Mouse (Mus musculus) heart, embryonic 15.5 days (tissue): ENCODE measurements around the gene Csmd2. TPM values are rescaled to one million over a fixed set of nuclear protein-coding genes. Genes with fewer than 3 reads are reported as not detected.
A peak's percentile ranks its signal among the peaks of the same experiment; 100 is the strongest.

Source experiments
- ATAC-seq: fragments of 200-750 bp; cut with Nextera tagmentation; replicated peaks from 2 replicates; pipeline ENCODE4 v1.8.0; 2017; ENCODE audit warnings: low read depth, moderate TSS enrichment; ENCODE audit not compliant: insufficient number of reproducible peaks, insufficient read depth, low FRiP score
- H3K27ac ChIP-seq: fragments of 300-500 bp; sonication (generic); 2 replicates; pipeline ENCODE4 v1.5.1; 2015; ENCODE audit warnings: mild to moderate bottlenecking, inconsistent platforms
- H3K27me3 ChIP-seq: fragments of 300-500 bp; sonication (generic); 2 replicates; pipeline ENCODE4 v1.6.1; 2015; ENCODE audit warnings: inconsistent platforms
- H3K36me3 ChIP-seq: fragments of 300-500 bp; sonication (generic); 2 replicates; pipeline ENCODE4 v1.6.1; 2015; ENCODE audit warnings: mild to moderate bottlenecking, inconsistent platforms
- H3K4me1 ChIP-seq: fragments of 300-500 bp; sonication (generic); replicated peaks from 2 replicates; pipeline ENCODE4 v1.6.1; 2015; ENCODE audit warnings: inconsistent platforms
- H3K4me2 ChIP-seq: fragments of 300-500 bp; sonication (generic); 2 replicates; pipeline ENCODE4 v1.6.1; 2015; ENCODE audit warnings: inconsistent platforms, mild to moderate bottlenecking, moderate library complexity
- H3K4me3 ChIP-seq: fragments of 300-500 bp; sonication (generic); 2 replicates; pipeline ENCODE4 v1.5.1; 2015; ENCODE audit warnings: mild to moderate bottlenecking, inconsistent platforms
- H3K9ac ChIP-seq: fragments of 300-500 bp; sonication (generic); 2 replicates; pipeline ENCODE4 v1.6.1; 2015; ENCODE audit warnings: mild to moderate bottlenecking, inconsistent platforms
- H3K9me3 ChIP-seq: fragments of 300-500 bp; sonication (generic); replicated peaks from 2 replicates; pipeline ENCODE4 v1.6.1; 2016; ENCODE audit warnings: inconsistent platforms
- WGBS: fragments of 180-500 bp; shearing (Covaris S2); methylation state at CpG from one replicate; pipeline ENCODE4 v1.1.7; 2015; ENCODE audit warnings: mixed read lengths; 5-methylcytosine and 5-hydroxymethylcytosine counted together
- polyA plus RNA-seq: library from polyadenylated mRNA; unstranded; fragments of >200 nt; fragmentation: Nextera tagmentation; extraction: Ambion mirVana; gene quantifications from 2 replicates; pipeline ENCODE4 v1.2.1, GENCODE M21; 2015

The Csmd2 gene
- polyA plus RNA-seq, 1 experiment from 2014 or later, result 0.06 TPM

DNA sequence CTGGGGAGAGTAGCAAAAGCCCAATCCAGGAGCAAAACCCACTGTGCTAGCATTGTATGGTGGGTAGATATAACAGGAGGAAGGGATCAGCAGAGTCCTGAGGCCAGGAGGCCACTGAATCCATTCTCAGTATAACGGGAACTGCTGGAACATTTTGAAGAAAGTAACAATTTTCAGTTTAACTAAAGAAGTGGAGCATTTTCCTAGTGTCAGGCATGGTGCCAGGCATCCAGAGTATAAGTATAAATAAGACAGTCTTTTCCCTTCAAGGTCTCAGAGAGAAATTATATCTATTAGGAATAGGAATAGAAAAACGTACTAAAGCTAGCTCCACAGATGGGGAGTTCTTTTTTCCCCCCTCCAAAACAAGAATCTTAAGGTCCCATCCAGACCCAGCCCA is 437.7 kb downstream of the Csmd2 start:
- 67% methylated on average over 2 of the region's 2 CpGs for WGBS
- H3K9ac ChIP-seq, result no peak overlapping the region
- no peak overlapping the region for H3K27ac ChIP-seq
- H3K4me1 ChIP-seq, result peaks cover 11% of the 10 kb centered on the region
- no peak overlapping the region for H3K4me3 ChIP-seq
- no peak for ATAC-seq
- H3K27me3 ChIP-seq, result 0 out of 2 replicates have a peak, but pooled peaks cover 2% of the 10 kb centered on the region
- no peaks in the 10 kb centered on the region for H3K36me3 ChIP-seq
- no peak overlapping the region for H3K4me2 ChIP-seq
- no peaks in the 10 kb centered on the region for H3K9me3 ChIP-seq

DNA sequence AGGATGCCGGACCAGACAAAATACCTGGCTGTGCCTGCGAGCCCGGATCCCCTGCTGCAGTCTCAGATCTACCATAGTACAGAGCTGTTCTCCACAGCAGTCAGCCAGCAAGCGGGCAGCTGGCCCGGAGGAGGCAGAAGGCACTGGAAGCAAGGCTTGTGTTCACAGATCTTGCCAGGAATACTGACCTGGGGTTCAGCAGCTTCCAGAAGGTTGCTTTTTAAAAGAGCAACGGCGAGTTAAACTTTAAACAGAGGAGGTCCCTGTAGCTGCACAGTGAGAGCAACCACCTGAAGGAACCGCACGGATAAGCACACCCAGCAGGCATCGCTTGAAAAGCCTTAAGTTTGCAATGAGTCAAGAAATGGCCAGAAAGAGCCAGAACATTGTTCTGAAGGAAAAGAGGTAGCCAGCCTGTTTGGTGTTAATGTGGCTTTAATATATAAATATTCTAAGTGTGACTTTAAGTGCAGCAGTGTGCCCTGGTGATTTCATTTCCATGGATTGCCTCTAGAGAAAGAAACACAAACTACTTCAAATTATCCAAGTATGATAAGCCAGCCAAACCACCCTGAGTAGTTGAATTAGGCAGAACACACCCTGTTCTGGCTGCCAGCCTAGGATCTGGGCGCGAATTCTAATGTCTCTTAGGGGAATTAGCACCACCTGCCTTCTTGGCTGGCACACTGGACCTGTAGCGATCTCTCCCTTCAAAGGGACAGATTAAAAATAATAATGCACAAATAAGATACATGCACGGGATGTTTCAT is 439.8 kb downstream of the Csmd2 start:
- peaks cover 11% of the 10 kb centered on the region for H3K4me1 ChIP-seq
- H3K4me3 ChIP-seq, result no peak overlapping the region
- no peaks in the 10 kb centered on the region for H3K9me3 ChIP-seq
- no peak overlapping the region for H3K9ac ChIP-seq
- no peaks in the 10 kb centered on the region for H3K36me3 ChIP-seq
- WGBS, result 83% methylated on average over 14 of the region's 14 CpGs
- H3K27me3 ChIP-seq, result 0 out of 2 replicates have a peak, but pooled peaks cover 2% of the 10 kb centered on the region
- ATAC-seq, result no peak
- no peak overlapping the region for H3K4me2 ChIP-seq
- H3K27ac ChIP-seq, result no peak overlapping the region

DNA sequence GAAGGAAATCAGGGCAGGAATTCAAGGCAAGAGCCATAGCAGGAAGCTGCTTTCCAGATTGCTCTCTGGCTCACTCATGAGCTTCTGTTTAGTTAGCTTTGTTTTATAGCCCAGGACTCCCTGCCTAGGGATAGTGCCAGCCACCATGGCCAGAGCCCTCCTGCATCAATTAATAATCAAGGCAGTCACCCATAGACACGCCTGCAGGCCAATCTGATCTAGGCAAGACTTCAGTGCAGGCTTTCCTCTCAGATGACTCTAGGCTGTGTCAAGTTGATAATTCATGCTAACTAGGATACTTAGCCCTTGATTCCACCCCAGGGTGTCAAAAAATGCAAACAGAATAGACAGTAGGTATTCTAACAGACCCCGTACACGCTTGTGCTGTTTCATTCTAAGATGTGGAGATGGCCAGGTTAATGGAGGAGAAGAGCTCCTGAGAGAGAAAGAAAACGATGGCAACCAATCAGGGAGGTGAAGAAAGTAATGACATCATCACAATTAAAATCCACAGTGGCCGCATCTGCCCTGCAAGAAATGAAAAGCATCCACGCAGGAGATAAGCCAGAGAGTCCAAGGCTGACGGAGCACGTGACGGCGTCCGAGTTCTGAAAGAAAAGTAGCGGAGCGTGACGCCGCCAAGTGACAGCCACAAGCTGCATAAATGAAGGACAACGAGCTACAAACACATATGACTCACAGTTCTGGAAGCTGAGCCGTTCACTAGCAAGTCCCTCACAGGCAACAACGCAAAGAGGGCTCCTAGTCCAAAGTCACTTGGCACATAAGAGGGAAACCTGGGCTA is 440.8 kb downstream of the Csmd2 start:
- Histone ChIP-seq H3K9ac (no peak overlapping the region), H3K27me3 (0 out of 2 replicates have a peak, but pooled peaks cover 2% of the 10 kb centered on the region), H3K36me3 (no peaks in the 10 kb centered on the region), H3K9me3 (no peaks in the 10 kb centered on the region), H3K27ac (no peak overlapping the region), H3K4me2 (peak overlapping the region; percentile 54), H3K4me1 (peaks cover 11% of the 10 kb centered on the region), H3K4me3 (peak overlapping the region; percentile 13; the same call in 1 of the 2 replicates)
- no peak for ATAC-seq
- 44% methylated on average over 18 of the region's 18 CpGs for WGBS

DNA sequence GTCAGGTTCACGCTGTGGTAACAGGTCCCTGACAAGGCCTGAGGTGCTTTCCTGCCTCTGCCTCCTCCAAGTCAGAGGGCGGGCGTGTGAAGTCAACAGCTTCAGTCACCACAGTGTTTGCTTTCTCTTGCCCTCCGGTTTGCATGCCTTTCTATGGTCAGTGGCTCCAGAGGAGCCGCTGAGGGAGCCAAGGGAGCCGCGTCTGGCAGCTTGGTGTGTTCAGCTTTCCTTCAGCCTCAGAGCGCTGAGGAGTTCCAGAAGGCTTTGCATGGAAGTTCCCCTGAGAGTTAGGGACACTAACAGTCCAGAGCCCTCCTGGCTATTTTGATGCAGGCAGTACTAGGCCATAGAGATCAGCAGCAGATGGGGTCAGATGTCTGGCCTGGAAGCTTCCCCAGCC is 441.9 kb downstream of the Csmd2 start:
- ATAC-seq, result no peak; the same call in 1 of the 2 replicates
- H3K27me3 ChIP-seq, result 0 out of 2 replicates have a peak, but pooled peaks cover 2% of the 10 kb centered on the region
- peaks cover 11% of the 10 kb centered on the region for H3K4me1 ChIP-seq
- H3K9me3 ChIP-seq, result no peaks in the 10 kb centered on the region
- WGBS, result 76% methylated on average over 8 of the region's 8 CpGs
- no peak overlapping the region for H3K27ac ChIP-seq
- no peak overlapping the region for H3K4me2 ChIP-seq
- H3K36me3 ChIP-seq, result no peaks in the 10 kb centered on the region
- no peak overlapping the region for H3K4me3 ChIP-seq
- no peak overlapping the region for H3K9ac ChIP-seq

DNA sequence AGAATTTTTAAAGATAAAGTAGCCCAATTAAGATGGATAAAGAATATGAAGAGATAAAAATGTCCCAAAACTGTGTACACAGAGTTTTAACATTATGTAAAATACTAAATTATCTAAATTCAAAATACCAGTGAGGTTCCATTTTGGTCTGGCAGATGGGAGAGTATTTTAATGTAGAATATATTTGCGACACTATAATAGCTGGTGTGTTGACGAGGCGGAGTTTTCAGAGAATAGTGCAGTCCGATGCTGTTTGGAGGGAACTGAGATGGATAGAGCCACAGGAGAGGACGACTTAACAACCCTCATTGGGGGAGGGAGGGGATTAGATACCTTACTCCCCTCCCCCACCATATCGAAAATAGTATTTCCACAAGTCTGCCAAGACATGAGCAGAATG is 452.9 kb downstream of the Csmd2 start:
- WGBS, result 84% methylated on average over 6 of the region's 6 CpGs
- no peak overlapping the region for H3K9ac ChIP-seq

DNA sequence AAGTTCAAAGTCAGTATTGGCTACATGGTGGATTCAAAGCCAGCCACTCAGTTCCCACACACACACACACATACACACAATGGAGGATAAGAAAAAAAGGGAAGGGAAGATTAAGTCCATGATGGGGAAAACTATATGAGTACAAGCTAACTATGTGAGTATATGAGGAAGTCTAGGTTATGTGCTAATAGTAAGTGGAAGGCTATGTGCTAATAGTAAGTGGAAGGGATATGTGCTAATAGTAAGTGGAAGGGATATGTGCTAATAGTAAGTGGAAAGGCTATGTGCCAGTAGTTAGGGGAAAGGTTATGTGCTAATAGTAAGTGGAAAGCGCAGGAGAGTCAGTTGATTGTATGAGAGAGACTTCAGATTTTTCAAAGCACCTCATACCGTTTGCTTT is 453.6 kb downstream of the Csmd2 start:
- Histone ChIP-seq H3K4me1 (no peaks in the 10 kb centered on the region), H3K27ac (no peak overlapping the region), H3K27me3 (no peaks in the 10 kb centered on the region), H3K4me2 (no peak overlapping the region), H3K9ac (no peak overlapping the region), H3K36me3 (no peaks in the 10 kb centered on the region), H3K9me3 (no peaks in the 10 kb centered on the region), H3K4me3 (no peak overlapping the region)
- 79% methylated on average over 2 of the region's 2 CpGs for WGBS
- no peak for ATAC-seq

More for the DNA sequence above, 452.9 kb downstream of the Csmd2 start:
- no peaks in the 10 kb centered on the region for H3K27me3 ChIP-seq
- no peak overlapping the region for H3K27ac ChIP-seq
- H3K4me3 ChIP-seq, result no peak overlapping the region
- no peak overlapping the region for H3K4me2 ChIP-seq
- no peak for ATAC-seq
- no peaks in the 10 kb centered on the region for H3K4me1 ChIP-seq
- H3K36me3 ChIP-seq, result no peaks in the 10 kb centered on the region
- H3K9me3 ChIP-seq, result no peaks in the 10 kb centered on the region

DNA sequence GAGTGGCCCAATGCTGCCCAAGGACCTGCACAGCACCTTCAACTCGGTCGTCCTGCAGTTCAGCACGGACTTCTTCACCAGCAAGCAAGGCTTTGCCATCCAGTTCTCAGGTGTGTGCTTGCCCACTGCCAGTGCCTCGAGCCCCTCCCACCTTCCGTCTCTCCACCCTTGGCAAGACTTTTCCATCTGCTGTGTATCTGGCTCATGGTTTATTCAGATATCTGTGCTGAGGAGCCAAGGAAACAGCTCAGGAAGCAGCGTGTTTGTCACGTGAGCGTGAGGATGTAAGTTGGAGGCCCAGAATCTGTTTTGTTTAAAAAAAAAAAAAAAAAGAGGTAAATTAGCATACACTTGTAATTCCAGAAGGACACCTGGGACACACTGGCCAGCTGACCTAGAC is 455.1 kb downstream of the Csmd2 start:
- H3K4me3 ChIP-seq, result no peak overlapping the region
- no peaks in the 10 kb centered on the region for H3K4me1 ChIP-seq
- H3K27me3 ChIP-seq, result no peaks in the 10 kb centered on the region
- no peak overlapping the region for H3K27ac ChIP-seq
- no peaks in the 10 kb centered on the region for H3K36me3 ChIP-seq
- no peak overlapping the region for H3K4me2 ChIP-seq
- ATAC-seq, result no peak
- WGBS, result 76% methylated on average over 8 of the region's 8 CpGs
- H3K9me3 ChIP-seq, result no peaks in the 10 kb centered on the region
- no peak overlapping the region for H3K9ac ChIP-seq

DNA sequence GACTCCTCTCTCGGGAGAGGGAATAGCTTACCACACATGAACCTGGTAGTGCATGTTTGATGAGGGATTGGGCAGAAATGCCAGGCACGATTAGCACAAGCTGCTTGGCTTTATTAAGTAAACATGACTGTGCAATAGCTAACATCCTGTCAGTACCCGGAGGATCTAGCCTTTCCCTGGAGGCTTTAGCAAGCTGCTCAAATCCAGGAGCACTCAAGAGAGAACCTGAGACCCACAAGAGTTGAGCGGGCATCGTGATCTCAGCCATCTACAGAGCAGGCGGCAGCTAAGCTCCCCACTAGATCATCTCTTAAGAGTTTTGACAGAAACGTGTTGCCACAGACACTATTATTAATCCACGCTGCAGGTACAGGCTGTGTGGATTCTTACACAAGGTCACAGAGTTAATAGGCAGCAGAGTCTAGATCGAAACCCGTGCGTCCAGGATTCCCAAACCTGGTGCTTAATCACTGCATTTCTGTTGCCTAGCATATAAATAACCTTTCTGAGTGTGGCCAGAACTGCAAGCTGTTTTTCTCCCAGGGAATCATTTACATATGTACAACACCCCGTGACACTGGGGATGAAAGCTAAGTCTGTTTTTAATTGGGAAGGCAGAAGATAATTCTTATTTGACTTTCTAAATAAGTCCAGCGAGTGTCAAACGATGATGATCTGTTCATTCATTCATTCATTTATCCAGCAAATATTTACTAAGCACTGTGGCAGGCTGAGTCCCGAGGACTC is 458.0 kb downstream of the Csmd2 start:
- H3K4me3 ChIP-seq, result no peak overlapping the region
- H3K9me3 ChIP-seq, result no peaks in the 10 kb centered on the region
- ATAC-seq, result no peak
- no peaks in the 10 kb centered on the region for H3K27me3 ChIP-seq
- WGBS, result 59% methylated on average over 15 of the region's 15 CpGs
- no peak overlapping the region for H3K27ac ChIP-seq
- peaks cover 3% of the 10 kb centered on the region for H3K4me1 ChIP-seq
- no peak overlapping the region for H3K9ac ChIP-seq
- H3K4me2 ChIP-seq, result no peak overlapping the region
- H3K36me3 ChIP-seq, result no peaks in the 10 kb centered on the region

DNA sequence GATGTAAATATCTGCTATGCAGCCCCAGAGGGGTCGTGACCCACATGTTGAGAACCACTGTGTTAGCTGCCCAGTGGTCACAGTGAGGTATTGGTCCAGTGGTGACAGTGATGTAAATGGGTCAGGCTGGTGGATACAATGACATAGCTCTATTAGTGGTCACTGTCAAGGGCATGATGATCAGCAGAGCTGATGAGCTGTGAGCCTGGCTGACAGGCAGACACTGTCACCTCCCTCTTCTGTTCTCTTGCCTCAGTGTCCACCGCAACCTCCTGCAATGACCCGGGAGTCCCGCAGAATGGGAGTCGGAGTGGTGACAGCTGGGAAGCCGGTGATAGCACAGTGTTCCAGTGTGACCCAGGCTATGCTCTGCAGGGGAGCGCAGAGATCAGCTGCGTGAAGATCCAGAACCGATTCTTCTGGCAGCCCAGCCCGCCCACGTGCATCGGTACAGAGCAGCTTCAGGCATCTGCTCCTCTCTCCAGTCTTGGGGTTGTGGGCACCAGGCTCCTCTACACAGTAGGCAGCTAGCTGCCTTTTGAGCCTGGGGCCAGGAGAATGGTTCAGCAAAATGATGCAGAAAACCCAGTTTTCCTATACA is 461.3 kb downstream of the Csmd2 start:
- H3K9me3 ChIP-seq, result no peaks in the 10 kb centered on the region
- H3K27ac ChIP-seq, result no peak overlapping the region
- no peaks in the 10 kb centered on the region for H3K27me3 ChIP-seq
- no peak for ATAC-seq
- H3K9ac ChIP-seq, result no peak overlapping the region
- H3K4me1 ChIP-seq, result peaks cover 13% of the 10 kb centered on the region
- no peak overlapping the region for H3K4me3 ChIP-seq
- no peaks in the 10 kb centered on the region for H3K36me3 ChIP-seq
- 69% methylated on average over 12 of the region's 12 CpGs for WGBS
- no peak overlapping the region for H3K4me2 ChIP-seq

DNA sequence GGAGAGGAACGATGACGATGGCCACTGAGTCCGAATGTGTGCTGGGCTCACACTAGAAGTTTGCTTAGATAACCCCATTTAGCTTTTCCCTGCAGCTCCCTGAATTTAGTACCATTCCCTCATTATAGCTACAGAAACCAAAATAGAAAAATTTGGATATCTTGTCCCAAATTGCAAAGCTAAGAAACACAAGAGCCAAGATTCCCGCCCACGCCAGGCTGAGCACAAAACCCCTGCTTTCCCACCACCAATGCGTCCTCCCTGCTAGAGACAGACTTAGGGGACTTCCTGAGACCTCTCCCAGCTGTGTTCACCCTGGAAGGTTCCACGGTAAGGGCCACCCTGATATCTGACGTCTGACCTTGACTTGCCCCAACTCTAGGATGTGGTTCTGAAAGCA is 462.5 kb downstream of the Csmd2 start:
- H3K4me1 ChIP-seq, result peaks cover 13% of the 10 kb centered on the region
- H3K36me3 ChIP-seq, result no peaks in the 10 kb centered on the region
- no peak overlapping the region for H3K9ac ChIP-seq
- 81% methylated on average over 8 of the region's 8 CpGs for WGBS
- no peak overlapping the region for H3K4me2 ChIP-seq
- no peaks in the 10 kb centered on the region for H3K27me3 ChIP-seq
- no peak for ATAC-seq
- no peaks in the 10 kb centered on the region for H3K9me3 ChIP-seq
- no peak overlapping the region for H3K4me3 ChIP-seq
- H3K27ac ChIP-seq, result no peak overlapping the region

DNA sequence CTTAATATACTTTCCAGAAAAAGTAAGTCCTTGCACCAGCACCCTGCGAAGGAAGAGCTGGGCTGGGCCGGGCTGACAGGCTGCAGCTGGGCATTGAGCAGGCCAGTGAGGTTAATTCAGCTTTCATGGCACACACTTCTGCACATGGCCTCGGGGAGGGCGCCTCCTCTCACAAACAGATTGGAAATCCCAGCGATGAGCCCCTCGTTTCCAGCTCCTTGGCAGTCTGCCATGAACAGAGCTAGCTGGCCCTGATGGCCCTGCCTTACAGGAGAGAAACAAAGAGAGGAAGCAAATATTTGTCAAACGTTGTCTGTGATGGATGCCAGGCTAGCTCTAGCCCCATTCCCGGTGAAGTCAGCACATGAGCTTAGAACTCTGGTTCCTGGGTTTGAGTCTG is 463.3 kb downstream of the Csmd2 start:
- no peak overlapping the region for H3K4me3 ChIP-seq
- peak; percentile 85 for ATAC-seq
- no peaks in the 10 kb centered on the region for H3K9me3 ChIP-seq
- no peak overlapping the region for H3K9ac ChIP-seq
- no peak overlapping the region for H3K27ac ChIP-seq
- no peaks in the 10 kb centered on the region for H3K27me3 ChIP-seq
- 6% methylated on average over 8 of the region's 8 CpGs for WGBS
- no peak overlapping the region for H3K4me2 ChIP-seq
- peaks cover 13% of the 10 kb centered on the region for H3K4me1 ChIP-seq
- H3K36me3 ChIP-seq, result no peaks in the 10 kb centered on the region
